Mouse (Mus musculus) CD4-positive, CD25-positive, alpha-beta regulatory T cell, adult 2 months (primary cell): ENCODE data around the gene Def6.

Experiments
- DNase-seq: peaks from one replicate; pipeline ENCODE4 v3.0.0-alpha.2; 2012; ENCODE audit warnings: low read depth, low spot score

Def6 gene

DNA sequence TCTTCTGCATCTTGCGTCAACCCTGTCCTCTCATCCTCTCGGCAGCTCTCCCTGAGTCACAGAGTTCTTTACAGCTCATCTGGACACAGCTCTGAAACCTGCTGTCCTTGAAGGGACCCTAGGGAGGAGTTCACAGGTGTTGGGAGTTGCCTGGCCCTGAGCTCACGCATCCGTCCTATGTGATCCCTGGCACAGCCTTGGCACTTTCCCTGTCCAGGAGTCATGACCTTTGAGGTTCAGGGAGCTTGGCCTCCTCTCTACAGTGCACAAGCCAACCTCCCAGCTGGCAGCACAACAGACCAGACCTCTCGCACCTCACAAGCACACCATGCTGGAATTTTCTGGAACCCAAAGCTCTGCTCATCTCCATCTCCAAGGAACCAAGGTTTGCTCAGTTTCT is 33.3 kb downstream of the Def6 start:
- DNase-seq, result no peak

DNA sequence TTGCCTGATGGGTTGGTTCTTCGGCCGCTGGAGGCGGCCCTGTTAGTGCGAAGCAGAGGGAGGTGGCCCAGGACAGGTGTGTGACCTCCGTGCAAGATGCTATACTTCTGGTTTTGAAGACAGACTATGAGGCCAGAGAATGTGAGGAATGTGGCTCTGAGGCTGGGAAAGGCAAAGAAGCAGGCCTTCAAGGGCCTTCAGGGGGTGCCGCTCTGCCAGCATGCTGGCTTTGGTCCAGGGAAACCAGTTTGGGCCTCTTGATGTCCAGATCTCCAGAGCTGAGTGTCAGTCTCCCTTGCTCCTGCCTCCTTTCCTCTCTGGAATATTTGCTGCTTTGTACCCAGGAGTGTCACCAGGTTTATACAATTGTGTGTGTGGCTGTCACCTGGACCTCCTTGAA is 34.7 kb downstream of the Def6 start:
- no peak for DNase-seq

- no peak for DNase-seq
Observed at GRCm38 (mm10) chr17:28244214-28244613, 36.6 kb downstream of the Def6 start.

DNA sequence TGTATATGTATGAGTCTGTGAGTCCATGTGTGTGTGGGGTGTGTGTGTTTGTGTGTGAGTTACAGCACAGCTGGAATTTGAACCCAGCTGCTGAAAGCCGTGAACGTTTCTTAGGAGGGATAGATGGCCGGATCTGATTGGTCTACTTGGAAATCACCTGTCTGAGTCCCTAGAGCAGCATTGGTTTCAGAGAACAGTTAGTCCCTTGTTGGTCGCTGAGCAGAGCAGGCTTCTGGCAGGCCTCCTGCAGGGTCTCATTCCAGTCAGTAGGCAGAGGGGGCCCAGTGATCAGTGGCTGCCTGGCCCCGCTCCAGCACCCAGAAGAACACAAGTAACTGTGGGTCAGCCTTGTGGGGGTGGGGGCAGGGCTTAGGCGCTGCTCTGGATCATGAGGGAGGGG is 37.1 kb downstream of the Def6 start:
- no peak for DNase-seq

DNA sequence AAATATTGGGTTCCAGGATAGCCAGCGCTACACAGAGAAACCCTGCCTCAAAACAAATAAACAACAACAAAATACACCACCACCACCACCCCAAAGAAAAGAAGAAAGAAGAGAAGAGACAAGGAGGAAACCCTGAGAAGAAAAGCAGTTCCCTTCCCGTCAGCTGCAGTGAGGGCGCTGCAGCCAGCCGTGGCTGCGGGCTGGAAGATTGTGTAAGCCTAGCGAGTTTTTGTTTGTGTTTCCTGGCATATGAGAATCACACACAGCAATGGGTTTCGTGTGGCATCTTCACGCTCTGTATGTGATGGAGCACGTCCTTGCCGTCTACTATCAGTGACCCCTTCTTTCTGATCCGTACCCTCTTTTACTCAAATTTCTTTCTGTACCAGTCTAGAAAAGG is 39.1 kb downstream of the Def6 start:
- no peak for DNase-seq

DNA sequence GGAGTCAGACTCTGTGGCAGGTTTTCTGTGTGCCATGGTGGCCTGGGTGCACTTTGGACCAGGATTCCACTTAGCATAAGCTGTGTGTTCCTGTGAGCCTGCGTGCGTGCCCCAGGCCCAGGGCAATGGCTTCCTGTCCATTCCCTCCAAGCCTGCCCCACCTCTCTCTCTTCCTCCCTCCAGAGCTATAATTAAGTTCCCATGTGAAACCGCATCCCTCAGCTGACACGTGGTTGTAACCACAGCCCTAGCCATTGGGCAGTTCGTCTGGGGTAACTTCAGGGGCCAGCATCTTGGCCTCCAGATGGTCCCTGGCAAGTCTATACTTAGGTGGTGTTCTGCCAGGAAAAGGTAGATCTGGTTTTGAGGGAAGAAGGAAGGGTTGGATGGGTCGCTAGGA is 40.0 kb downstream of the Def6 start:
- no peak for DNase-seq

GRCm38 (mm10) chr17:28249062-28249461 is 41.5 kb downstream of the Def6 start:
- no peak for DNase-seq

GRCm38 (mm10) chr17:28251579-28252280 is 44.2 kb downstream of the Def6 start:
- DNase-seq, result no peak

DNA sequence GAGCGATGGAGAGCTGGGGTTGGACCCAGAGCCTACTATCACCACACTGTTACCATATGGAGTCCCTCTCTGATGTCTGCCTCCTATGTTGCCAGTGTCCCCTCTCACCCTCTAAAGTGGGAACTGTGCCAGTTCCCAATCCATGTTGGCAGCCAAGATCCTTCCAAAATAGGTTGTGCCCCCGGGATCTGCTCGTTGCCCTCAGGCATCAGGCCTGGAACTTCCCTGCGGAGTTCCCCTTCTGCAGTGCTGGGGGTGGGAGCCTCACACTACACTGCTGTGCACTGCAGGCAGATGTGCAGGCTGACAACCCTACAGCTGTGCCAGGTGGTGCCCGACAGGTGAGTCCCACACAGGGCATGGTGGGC is 44.7 kb downstream of the Def6 start:
- DNase-seq, result no peak

DNA sequence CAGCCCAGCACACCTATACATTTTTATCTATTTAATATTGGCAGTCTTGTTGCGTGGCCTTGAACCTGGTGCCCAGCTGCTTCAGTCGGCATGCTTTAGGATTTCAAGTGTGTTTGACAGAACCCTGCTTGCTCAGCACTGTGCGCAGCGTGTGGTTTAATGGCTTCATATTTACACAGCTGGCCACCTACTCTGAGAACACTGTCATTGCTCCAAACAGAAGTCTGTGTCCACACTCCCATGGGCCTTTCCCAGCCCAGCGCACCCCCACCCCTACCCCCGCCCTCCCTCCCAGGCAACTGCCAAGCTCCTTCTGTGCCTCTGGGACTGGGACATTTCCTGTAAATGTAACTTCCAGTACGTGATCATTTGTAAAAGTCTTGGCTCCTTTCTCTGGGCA is 45.6 kb downstream of the Def6 start:
- no peak for DNase-seq

- DNase-seq, result no peak
Observed at GRCm38 (mm10) chr17:28254804-28255203, 47.2 kb downstream of the Def6 start.

DNA sequence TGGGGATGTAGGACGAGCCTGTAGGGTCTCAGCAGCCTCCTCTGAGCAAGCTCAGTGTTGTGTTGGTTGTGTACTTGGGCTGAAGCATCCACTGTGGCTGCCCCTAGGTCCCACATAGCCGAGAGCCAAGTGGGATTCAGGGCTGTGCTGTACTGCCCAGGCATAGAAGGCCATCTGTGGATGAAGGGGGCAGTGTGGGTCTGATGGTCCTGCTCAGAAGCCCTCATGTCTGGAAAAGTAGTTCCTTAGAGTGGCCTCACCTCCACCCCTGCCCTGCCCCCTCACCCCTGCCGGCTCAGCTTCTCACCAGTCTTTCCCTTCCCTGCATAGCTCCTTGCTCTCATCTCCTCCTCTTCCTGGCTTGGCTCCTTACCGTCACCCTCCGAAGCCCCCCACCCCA is 48.1 kb downstream of the Def6 start:
- DNase-seq, result no peak

DNA sequence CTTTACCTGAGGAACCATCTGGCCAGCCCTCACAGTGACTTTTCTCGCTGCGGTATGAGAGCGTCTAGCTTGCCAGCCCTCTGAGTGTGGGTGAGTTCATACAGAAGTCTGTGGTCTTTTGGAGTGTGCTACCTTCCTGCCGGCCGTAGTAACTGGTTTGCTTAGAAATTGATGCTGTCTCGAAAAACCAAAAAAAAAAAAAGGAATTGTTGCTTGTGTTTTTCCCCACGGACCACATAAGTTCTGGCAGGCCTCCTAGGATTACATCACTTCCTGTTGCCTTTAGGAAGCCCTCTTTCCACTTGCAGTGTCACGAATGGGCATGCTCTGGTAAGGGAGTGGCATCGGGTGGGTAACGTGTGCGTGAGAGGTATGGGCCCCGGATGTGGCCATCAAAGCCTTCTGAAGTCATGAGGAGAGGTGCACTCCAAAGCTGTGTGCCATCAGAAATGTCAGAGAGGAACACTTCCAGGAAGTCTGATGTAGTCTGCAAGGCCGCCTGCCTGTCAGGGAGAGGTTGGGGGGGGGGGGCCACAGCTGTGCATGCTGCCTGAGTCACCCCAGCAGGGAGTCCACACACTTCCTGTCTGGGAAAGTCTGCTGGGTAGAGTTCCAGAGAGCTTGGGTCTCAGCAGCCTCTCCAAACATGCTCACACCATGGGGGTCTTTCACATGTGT is 49.2 kb downstream of the Def6 start:
- DNase-seq, result peak; percentile 91

- no peak for DNase-seq
Observed at GRCm38 (mm10) chr17:28258325-28258724, 50.7 kb downstream of the Def6 start.

- DNase-seq, result peak; percentile 72
Observed at GRCm38 (mm10) chr17:28259890-28260542, 52.4 kb downstream of the Def6 start.

DNA sequence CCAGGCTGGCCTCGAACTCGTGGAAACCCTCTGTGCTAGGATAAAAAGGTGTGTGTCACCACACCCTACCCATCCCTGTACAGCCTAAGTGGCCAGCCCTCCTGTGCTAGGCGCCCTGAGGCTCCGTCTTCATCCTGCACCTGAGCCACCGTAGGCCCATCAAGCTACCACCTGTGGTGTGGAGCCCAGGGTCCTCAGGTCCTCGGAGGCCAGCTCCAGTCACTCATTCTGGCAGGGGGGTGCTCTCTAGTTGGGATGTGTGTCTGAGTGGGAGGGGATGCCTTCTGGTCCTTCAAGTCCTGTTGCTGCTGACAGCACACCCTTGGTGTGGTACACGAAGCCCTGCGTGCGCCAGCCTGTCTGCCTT is 52.9 kb downstream of the Def6 start:
- DNase-seq, result no peak

- no peak for DNase-seq
Observed at GRCm38 (mm10) chr17:28261795-28262194, 54.2 kb downstream of the Def6 start.

GRCm38 (mm10) chr17:28263181-28263894 is 55.8 kb downstream of the Def6 start:
- DNase-seq, result no peak

- DNase-seq, result no peak
Observed at GRCm38 (mm10) chr17:28267251-28267650, 59.7 kb downstream of the Def6 start.

- DNase-seq, result no peak
Observed at GRCm38 (mm10) chr17:28270165-28270564, 62.6 kb downstream of the Def6 start.

DNA sequence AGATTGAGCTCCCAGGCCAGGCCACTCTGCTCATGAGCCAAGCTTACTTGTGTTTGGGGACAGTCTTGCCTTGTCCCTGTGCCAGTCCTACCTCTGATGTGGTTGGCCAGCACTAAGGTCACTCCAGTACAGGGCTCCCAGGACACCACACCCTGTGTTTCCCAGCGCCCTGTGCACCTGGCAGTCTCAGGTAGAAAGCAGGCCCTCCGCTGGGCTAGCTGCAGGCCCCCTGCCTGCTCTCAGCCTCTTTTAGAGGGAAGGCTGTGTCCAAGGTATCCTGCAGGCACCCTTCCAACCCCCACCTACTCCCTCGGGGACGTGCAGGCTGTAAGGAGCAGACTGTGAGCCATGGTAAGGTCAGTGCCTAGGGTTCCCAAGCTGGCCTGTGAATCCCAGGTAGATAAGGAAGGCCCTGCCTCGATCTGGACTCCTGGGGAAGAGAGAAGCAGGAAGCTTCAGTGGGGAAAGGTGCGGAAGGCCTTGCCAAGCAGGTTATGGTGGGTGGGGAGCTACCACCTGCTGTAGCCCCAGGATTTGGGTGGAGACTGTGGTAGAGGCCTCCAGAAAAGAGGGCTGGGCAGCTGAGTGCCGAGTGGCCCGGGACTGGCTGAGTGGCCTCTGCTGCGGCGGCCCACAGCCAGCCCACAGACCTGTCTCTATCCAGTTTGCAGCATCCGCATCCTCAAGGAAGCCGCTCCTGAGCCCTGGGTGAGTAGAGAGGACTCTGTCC is 64.1 kb downstream of the Def6 start:
- DNase-seq, result no peak

DNA sequence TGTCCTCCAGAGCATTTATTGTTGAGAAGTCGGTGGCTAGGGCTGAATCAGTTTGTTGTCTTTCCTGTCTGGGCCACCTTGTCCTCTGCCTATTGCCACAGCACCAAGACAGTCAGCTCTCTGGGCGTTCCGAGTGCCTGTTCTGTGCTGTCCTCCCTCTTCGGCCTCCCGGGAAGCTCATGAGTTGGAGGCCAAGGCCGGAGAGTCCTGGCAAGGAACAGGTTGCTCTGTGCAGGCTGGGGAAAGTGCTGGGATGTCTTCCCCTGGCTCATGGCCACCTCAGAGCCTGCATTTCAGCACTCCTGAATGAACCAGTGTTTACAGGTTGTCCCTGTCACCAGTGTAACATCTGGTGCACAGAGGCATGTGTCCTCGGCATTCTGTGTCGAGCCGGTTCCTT is 64.7 kb downstream of the Def6 start:
- no peak for DNase-seq
